Mouse (Mus musculus) midbrain, embryonic 11.5 days (tissue): Measurements from ENCODE around the gene Kif9. TPM values are rescaled to one million over a fixed set of nuclear protein-coding genes. Genes with fewer than 3 reads are reported as not detected.

Source experiments
- ATAC-seq: fragments of 200-750 bp; cut with Nextera tagmentation; 2 replicates; pipeline ENCODE4 v1.8.0; 2017; ENCODE audit warnings: moderate TSS enrichment, moderate library complexity; ENCODE audit not compliant: low FRiP score
- DNase-seq: peaks from one replicate; pipeline ENCODE4 v3.0.0; 2015; ENCODE audit warnings: low spot score; ENCODE audit errors: missing footprints
- H3K27ac ChIP-seq: fragments of 300-500 bp; sonication (generic); 2 replicates; pipeline ENCODE4 v1.5.1; 2014; ENCODE audit warnings: low read depth, low read length
- H3K27me3 ChIP-seq: fragments of 300-500 bp; sonication (generic); 2 replicates; pipeline ENCODE4 v1.6.1; 2014; ENCODE audit warnings: mild to moderate bottlenecking, low read length, moderate library complexity, mixed read lengths; ENCODE audit not compliant: control insufficient read depth, insufficient read depth
- H3K36me3 ChIP-seq: fragments of 300-500 bp; sonication (generic); 2 replicates; pipeline ENCODE4 v1.6.1; 2014; ENCODE audit warnings: mild to moderate bottlenecking, low read length, moderate library complexity, mixed read lengths; ENCODE audit not compliant: control insufficient read depth, insufficient read depth
- H3K4me1 ChIP-seq: fragments of 300-500 bp; sonication (generic); 2 replicates; pipeline ENCODE4 v1.6.1; 2014; ENCODE audit warnings: low read length; ENCODE audit not compliant: control insufficient read depth, insufficient read depth
- H3K4me2 ChIP-seq: fragments of 300-500 bp; sonication (generic); 2 replicates; pipeline ENCODE4 v1.6.1; 2014; ENCODE audit warnings: mild to moderate bottlenecking, moderate library complexity
- H3K4me3 ChIP-seq: fragments of 300-500 bp; sonication (generic); 2 replicates; pipeline ENCODE4 v1.5.1; 2014; ENCODE audit warnings: low read depth, low read length
- H3K9ac ChIP-seq: fragments of 300-500 bp; sonication (generic); 2 replicates; pipeline ENCODE4 v1.6.1; 2014; ENCODE audit warnings: low read length
- H3K9me3 ChIP-seq: fragments of 300-500 bp; sonication (generic); 2 replicates; pipeline ENCODE4 v1.6.1; 2016; ENCODE audit warnings: low read length; ENCODE audit not compliant: control insufficient read depth
- WGBS: fragments of 180-500 bp; shearing (Covaris S2); extraction: QIAGEN DNeasy Blood & Tissue Kit; methylation state at CpG from one replicate; pipeline ENCODE4 v1.1.7; 2014; 5-methylcytosine and 5-hydroxymethylcytosine counted together
- polyA plus RNA-seq: library from polyadenylated mRNA; unstranded; fragments of >200 nt; fragmentation: Nextera tagmentation; extraction: Ambion mirVana; gene quantifications from 2 replicates; pipeline ENCODE4 v1.2.1, GENCODE M21; 2014

Kif9 gene
- polyA plus RNA-seq, 1 experiment from 2014 or later: 1.3 TPM

DNA sequence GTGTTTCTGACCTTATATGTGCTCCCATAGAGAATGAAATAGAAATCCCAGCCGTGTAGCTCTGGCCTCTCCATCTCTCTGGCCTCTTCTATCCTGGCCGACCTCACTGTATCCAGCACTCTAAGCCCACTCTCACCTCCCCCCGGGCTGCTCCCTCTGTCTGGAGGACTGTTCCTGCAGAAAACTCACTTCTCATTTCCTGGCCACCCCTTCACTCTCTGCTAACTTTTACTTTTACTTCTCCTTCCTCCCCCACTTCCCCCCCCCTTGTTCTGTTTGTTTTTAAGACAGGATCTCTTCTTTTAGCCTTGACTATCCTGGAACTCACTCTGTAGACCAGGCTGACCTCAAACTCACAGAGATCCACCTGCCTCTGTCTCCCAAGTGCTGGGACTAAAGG, 24.2 kb upstream of the Kif9 start:
- H3K27me3 ChIP-seq: no peaks in the 10 kb centered on the region
- no peak overlapping the region for H3K27ac ChIP-seq
- H3K36me3 ChIP-seq: no peaks in the 10 kb centered on the region
- H3K9ac ChIP-seq: no peak overlapping the region
- DNase-seq: no peak
- H3K4me3 ChIP-seq: no peak overlapping the region
- H3K4me1 ChIP-seq: no peaks in the 10 kb centered on the region
- no peaks in the 10 kb centered on the region for H3K9me3 ChIP-seq
- no peak overlapping the region for H3K4me2 ChIP-seq
- no peak for ATAC-seq
- whole genome bisulfite sequencing: 85% methylated on average over 3 of the region's 3 CpGs

DNA sequence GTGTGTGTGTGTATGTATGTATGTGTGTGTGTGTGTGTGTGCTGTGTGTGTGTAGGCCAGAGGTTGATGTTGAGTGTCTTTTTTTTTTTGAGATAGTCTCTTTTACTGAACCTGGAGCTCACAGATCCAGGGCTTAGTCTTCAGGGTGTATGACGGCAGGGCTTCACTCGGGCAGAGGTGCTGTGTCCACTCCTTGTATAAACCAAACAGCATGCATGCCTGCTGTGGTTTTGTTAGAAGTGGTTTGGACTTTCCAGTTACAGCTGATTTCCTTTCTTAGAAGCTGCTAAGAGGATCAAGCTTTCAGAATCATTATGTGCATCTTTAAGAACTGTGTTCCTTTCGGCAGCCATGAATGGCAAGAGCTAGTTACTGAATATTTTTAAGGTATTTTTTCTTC, 18.8 kb upstream of the Kif9 start:
- Histone ChIP-seq H3K4me1 (no peaks in the 10 kb centered on the region), H3K27me3 (no peaks in the 10 kb centered on the region), H3K27ac (no peak overlapping the region), H3K4me2 (no peak overlapping the region), H3K36me3 (no peaks in the 10 kb centered on the region), H3K9ac (no peak overlapping the region), H3K4me3 (no peak overlapping the region), H3K9me3 (no peaks in the 10 kb centered on the region)
- DNase-seq (no peak), ATAC-seq (no peak)
- 81% methylated on average over 3 of the region's 3 CpGs for WGBS

DNA sequence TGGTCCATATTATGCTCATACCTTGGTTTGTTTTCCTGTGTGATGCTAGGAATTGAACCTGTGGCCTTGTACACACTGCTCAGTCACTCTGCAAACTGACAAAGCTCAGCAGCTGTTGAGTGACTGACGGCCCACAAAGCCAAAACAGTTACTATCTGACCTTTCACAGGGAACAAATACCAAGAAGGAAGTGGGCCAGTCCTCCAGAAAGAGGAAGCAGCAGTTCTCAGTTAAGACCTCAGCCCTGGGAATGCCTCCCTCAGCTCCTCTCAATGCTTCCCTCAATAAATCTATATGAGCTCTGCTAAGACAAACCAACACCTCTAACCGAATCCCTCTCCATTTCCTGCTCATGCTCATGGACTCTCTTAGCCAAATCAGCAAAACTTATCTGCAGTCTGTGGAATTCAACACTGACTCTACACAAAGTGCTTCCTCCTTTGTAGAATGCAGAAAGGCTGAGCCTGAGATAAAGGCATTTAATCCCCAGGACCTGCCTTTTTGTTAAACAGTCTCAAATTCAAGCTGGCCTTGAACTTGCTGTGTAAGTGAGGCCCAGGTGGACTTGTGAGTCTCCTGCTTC, 17.5 kb upstream of the Kif9 start:
- no peaks in the 10 kb centered on the region for H3K9me3 ChIP-seq
- H3K4me1 ChIP-seq: no peaks in the 10 kb centered on the region
- no peak overlapping the region for H3K9ac ChIP-seq
- no peak overlapping the region for H3K4me2 ChIP-seq
- DNase-seq (peak; percentile 49), ATAC-seq (no peak)
- H3K4me3 ChIP-seq: no peak overlapping the region
- no peak overlapping the region for H3K27ac ChIP-seq
- 69% methylated on average over 2 of the region's 2 CpGs for WGBS
- H3K27me3 ChIP-seq: no peaks in the 10 kb centered on the region
- H3K36me3 ChIP-seq: no peaks in the 10 kb centered on the region

DNA sequence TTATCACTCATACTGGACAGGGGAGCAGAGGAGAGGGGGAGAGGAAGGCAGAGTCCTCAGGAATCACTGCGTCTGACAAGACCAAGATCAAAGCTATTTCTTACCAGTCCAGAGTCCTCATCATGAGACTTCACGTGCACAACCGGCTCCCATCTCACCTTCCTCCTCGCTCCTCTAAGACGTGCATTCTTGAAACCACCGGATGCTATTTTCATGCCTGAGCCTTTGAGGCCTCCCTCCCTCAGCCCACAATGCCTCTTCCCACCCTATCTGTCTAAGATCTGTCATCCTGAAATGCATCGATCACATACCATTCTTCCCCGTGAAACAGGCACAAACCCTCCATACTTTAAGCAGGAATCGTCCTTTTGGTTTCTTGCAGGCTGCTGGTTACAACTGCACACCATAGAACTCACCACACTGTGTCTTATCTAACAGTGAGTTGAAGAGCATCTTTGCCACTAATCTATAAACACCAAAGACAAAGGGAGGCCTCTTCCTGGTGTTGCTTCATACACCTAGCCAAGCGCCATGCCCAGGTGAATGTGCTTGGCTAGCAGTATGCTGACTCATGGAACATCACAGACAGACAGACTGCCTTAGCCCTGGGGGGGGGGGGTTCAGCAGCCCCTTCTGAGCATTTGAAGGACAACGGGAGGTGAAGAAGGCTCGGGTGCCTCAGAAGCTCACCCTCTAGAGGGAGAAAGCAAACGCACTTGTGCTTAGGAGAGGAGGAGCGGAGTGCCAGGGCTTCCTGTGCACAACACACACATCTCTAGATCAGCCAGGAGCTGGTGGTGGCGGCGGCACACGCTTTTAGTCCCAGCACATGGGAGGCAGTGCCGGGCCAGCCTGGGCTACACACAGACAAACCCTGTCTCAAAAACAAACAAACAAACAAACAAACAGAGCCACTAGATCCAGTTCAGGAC, 15.6 kb upstream of the Kif9 start:
- no peak overlapping the region for H3K4me3 ChIP-seq
- no peaks in the 10 kb centered on the region for H3K36me3 ChIP-seq
- no peaks in the 10 kb centered on the region for H3K9me3 ChIP-seq
- 86% methylated on average over 18 of the region's 18 CpGs for WGBS
- no peak overlapping the region for H3K27ac ChIP-seq
- ATAC-seq: no peak
- H3K4me2 ChIP-seq: no peak overlapping the region
- no peak for DNase-seq
- no peaks in the 10 kb centered on the region for H3K4me1 ChIP-seq
- no peak overlapping the region for H3K9ac ChIP-seq
- H3K27me3 ChIP-seq: no peaks in the 10 kb centered on the region

GRCm38 (mm10) chr9:110462321-110462720, 14.4 kb upstream of the Kif9 start:
- Histone ChIP-seq H3K9ac (no peak overlapping the region), H3K4me3 (no peak overlapping the region), H3K27ac (no peak overlapping the region), H3K27me3 (no peaks in the 10 kb centered on the region), H3K4me2 (no peak overlapping the region), H3K4me1 (no peaks in the 10 kb centered on the region), H3K9me3 (no peaks in the 10 kb centered on the region), H3K36me3 (no peaks in the 10 kb centered on the region)
- WGBS: 84% methylated on average over 7 of the region's 7 CpGs
- ATAC-seq (no peak), DNase-seq (peak; percentile 76)

DNA sequence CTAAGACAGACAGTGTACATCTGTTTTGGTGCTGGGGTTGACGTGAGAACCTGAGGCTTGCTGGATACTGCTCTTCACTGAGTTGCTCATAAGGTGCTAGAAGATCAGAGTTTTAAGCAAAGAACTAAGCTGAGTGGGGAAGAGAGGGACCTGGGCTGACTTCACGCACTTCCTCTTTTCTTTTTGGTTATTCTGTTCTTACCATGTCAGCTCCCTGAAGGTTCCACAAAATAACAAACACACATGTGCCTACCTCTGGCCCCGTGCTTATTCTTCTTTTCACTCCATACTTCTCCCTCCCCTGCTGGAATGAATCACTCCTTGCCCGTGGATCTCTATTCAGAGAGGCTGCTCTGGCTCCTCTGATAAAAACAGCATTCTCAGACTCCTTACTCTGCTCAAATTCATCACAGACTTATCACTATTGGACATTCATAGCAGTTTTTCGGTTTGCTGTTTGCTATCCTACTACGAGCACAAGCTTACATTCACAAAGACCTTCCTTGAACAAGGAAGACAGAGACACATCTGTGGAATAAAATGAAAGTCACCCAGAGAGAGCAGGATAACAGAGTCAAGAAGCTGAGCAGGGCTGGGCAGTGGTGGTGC, 12.7 kb upstream of the Kif9 start:
- no peak overlapping the region for H3K27ac ChIP-seq
- H3K9ac ChIP-seq: no peak overlapping the region
- no peak overlapping the region for H3K4me3 ChIP-seq
- WGBS: 88% methylated on average over 6 of the region's 6 CpGs
- DNase-seq (no peak), ATAC-seq (no peak)
- H3K9me3 ChIP-seq: no peaks in the 10 kb centered on the region
- no peaks in the 10 kb centered on the region for H3K27me3 ChIP-seq
- no peaks in the 10 kb centered on the region for H3K36me3 ChIP-seq
- H3K4me1 ChIP-seq: no peaks in the 10 kb centered on the region
- H3K4me2 ChIP-seq: no peak overlapping the region

DNA sequence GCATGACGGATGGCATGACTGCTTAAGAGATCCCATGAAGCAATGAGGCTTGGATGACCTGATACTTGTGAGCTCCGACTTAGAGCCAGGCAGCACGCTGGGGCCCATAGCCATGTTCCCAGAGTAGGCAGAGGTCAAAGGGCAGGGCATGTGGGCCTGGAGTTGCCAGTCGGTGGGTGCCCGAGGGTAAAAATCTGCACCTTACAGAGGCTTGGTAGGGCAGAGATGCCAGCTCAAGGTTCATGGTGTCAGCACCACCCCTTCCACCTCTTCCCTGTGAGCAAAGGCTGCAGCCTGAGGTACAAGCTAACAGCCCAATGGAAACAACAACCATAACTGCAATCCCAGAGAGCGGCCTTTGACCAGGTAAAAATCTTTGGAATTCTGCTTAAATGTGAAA, 11.4 kb upstream of the Kif9 start:
- no peak overlapping the region for H3K27ac ChIP-seq
- DNase-seq: no peak
- no peak for ATAC-seq
- no peaks in the 10 kb centered on the region for H3K4me1 ChIP-seq
- no peak overlapping the region for H3K9ac ChIP-seq
- no peaks in the 10 kb centered on the region for H3K36me3 ChIP-seq
- no peaks in the 10 kb centered on the region for H3K27me3 ChIP-seq
- no peak overlapping the region for H3K4me3 ChIP-seq
- WGBS: 91% methylated on average over 6 of the region's 6 CpGs
- no peak overlapping the region for H3K4me2 ChIP-seq
- H3K9me3 ChIP-seq: no peaks in the 10 kb centered on the region

GRCm38 (mm10) chr9:110466179-110466578, 10.6 kb upstream of the Kif9 start:
- Histone ChIP-seq H3K4me3 (no peak overlapping the region), H3K27ac (no peak overlapping the region), H3K4me2 (no peak overlapping the region), H3K9ac (no peak overlapping the region), H3K36me3 (no peaks in the 10 kb centered on the region), H3K27me3 (no peaks in the 10 kb centered on the region), H3K9me3 (no peaks in the 10 kb centered on the region), H3K4me1 (no peaks in the 10 kb centered on the region)
- ATAC-seq: no peak
- DNase-seq: peak; percentile 89
- 80% methylated on average over 3 of the region's 3 CpGs for WGBS

DNA sequence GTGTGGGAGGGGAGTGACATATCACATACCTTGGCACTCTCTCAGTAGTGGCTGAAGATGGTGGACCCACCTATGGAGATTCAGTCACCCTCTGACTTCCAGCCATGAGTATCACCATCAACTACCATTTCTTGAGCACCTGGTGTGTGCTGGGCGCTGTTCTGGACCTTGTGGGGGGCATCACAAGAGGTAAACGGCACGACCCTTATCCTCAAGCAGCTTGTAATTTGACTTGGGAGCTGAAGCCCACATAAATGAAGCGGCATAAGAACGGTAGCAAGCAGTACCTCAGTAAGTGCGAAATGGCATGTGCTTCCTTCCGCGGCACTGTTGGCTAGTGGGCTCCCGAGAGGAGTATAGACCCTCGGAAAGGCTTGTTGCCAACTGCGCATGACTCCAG, 1.2 kb downstream of the Kif9 start:
- no peak overlapping the region for H3K9ac ChIP-seq
- no peak overlapping the region for H3K4me3 ChIP-seq
- peaks cover 12% of the 10 kb centered on the region for H3K4me1 ChIP-seq
- 51% methylated on average over 11 of the region's 11 CpGs for WGBS
- H3K27me3 ChIP-seq: no peaks in the 10 kb centered on the region
- H3K4me2 ChIP-seq: no peak overlapping the region
- H3K27ac ChIP-seq: no peak overlapping the region
- H3K9me3 ChIP-seq: no peaks in the 10 kb centered on the region
- H3K36me3 ChIP-seq: no peaks in the 10 kb centered on the region
- ATAC-seq (no peak), DNase-seq (peak; percentile 65)
